Mouse (Mus musculus) cerebellum, adult 2 months (tissue): ENCODE results near the gene 4930470P17Rik.

Experiments
- CTCF ChIP-seq: fragments of 200-500 bp; IDR thresholded peaks from 2 replicates; pipeline ENCODE4 v1.5.1; 2011; ENCODE audit warnings: low read depth, mild to moderate bottlenecking, control low read depth, low read length, moderate library complexity, borderline replicate concordance; ENCODE audit not compliant: insufficient read depth
- POLR2A ChIP-seq: fragments of 200-500 bp; IDR thresholded peaks from 2 replicates; pipeline ENCODE4 v1.6.1; 2011; ENCODE audit warnings: low read length, control low read depth, borderline replicate concordance; ENCODE audit not compliant: insufficient read depth

DNA sequence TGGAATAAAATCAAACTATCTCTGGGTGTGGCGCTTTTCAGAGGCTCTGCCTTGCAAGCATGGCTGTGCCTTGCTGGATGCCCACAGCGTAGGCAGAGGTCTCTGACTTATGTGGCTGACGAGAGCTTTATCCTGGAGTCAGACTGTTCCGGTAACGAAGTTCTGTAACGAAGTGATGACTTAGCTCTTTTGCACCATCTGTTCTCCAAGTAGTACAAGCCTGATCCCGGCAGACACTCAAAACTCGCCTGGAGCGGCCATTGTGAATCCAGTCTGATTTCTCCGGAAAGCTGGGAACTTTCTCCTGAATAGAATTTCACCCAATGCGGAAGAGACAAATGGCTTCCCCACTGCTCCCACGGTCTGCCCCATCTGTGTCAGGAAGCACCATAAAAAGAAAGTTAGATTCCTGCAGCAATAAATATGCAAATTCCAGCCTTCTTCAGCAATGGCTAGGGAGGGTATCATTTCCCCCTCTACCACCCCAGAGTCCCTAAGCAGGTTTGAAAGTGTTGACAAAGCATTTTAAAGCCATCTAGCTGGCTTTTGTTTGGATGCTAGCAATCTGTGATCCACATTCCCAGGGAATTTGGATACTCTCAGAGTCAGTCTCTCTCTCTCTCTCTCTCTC is 17.2 kb upstream of the 4930470P17Rik start:
- TF ChIP-seq CTCF (no peak), POLR2A (no peak)
